Mouse (Mus musculus): ENCODE measurements at regions not wholly inside any gene's neighbourhood (a gene's known extent, or its start where the extent isn't known, plus 50 kb on each side); places are given as distances from the start of the nearest gene placed in this dataset.

DNA sequence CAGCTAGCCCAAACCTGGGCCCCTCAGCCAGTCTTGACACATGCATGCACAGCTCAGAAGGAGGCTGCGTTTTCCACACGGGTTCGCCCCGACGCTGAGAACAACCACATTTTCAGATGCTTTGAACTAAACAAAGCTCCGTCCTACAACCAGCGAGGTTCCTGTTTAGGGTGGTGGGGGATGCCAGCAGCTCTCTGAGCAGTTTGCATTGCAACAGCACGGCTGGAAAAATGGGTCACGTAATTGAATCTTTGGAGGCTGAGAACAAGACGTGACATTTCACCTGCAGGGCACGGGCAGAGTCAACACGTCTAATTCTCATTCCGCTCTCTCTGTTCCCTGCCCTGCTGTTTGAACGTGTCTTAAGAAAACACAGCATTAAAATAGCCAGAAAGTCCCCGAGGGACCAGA lies 119.2 kb downstream of the Syk start:
- DNase-seq (ENCODE audit: low spot score) = no peak

DNA sequence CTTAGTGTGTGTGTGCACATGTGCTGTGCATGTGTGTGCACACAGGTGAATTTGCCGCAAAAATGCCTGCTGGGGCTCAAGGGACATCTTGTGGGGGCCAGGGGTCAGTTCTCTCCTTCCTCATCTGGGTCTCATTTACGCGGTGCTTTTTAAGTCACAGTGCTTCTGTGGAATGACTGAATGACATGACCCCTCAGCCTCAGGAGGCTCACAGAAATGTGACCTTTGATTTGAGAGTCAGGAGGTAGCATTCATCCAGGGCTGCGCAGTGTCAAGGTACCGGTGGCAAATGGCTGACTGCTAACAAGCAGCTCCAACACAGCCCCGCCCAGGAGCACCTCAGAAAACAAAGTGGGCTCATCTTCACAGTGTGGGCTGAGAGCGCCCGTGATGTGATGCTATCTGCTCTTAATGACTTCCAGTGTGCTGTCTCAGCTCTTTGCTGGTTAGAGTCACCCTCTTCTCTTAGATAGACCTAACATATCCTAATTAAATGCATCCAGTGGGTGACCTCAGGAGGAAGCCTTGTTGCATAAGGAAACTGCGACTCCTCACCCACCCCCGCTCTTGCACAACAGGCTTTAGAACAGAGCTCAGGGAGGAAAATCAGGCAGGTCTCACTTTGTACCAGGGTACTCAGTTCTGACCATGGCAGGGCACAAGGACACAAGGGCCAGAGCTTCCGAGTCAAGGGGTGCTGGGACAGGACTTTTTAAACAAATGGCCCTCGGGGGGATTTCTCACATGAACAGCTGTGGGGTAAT lies 120.6 kb downstream of the Syk start:
- DNase-seq (ENCODE audit: low spot score) = no peak

DNA sequence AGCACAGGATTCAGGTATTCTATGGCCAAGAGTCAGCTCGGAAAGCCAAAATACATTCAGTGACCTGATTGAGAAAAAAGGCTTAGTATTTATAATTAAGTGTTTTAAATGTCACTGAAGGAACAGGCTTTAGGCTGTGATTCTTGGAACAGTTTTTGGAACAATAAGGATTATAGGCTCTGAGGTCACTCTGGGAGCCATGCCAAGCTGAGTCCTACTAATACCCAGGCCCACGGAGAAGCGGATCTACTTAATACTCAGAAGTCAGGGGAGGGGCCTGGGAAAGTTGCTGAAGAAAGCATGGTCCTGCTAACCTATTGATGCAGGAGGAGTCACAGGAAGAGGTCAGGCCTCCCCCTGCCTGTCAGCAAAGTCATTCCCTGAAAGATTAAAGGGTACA lies 121.7 kb downstream of the Syk start:
- no peak for DNase-seq (ENCODE audit: low spot score)

DNA sequence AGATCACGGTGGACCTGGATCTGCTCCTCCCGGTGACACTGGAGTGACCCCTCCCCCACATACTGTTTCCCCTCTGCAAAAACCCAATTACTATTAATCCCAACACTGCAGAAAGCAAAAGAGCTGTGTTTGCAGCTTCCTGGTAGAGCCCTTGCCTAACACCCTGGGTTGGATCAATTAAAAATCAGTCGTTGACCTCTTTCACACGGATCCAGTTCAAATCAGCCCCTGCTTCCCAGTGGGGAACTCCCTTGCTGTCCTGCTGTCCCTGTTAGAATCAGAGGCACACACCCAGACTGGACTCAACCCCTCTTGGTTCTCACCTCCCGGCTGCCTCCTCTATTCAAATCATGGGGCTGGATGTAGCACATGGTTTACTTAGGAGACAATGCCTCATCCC lies 126.6 kb downstream of the Syk start:
- no peak for DNase-seq (ENCODE audit: low spot score)

DNA sequence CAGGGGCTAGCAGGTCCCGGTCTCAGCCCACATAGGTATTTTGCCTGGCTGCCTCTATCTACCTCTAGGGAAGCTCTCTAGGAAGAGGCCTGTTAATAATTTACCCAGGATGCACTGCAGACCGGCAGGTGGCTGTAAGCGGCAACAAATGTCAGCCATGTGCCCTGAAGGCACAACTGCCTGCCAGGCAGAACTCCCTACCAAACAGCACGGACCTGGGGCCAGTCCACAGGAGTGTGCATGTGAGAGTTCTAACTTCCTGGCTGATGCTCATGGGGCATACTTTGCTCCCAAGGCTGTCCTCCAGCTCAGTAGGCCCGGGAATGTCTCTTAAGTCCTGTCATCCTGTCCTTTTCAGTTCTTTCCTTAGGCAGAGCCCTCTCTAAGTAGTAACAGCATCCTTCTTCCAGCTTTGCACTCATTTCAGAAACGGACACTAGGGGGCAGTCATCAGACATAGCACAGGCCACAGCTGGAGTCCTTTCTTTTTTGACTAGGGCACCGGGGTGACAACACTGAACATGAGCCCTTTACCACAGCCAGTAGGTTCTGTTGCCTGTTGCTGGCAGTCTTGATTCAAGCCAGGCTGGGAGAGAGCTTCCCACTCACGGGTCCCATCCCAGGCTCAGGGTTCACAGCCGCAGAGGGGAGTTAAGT lies 128.9 kb downstream of the Syk start:
- peak; percentile 80 for DNase-seq (ENCODE audit: low spot score)

DNA sequence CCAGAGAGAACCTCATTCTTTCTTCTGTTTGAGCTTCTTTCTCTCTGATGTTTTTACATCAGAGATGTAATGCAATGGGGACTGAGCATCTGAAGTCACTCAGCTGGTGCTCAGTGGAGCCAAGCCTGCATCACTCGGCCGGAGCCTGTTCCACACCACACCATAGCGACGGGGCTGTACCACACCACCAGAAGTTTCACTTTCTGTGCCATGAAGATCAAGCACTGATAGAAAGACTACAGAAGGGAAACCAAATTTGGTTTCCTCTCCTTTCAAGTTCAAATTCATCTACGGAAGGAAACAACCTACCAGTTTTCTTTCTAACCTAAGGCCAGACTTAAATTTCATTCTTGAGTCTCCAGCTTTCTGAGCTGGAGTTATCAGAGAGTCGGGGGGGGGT lies 138.5 kb downstream of the Syk start:
- no peak for DNase-seq (ENCODE audit: low spot score)

DNA sequence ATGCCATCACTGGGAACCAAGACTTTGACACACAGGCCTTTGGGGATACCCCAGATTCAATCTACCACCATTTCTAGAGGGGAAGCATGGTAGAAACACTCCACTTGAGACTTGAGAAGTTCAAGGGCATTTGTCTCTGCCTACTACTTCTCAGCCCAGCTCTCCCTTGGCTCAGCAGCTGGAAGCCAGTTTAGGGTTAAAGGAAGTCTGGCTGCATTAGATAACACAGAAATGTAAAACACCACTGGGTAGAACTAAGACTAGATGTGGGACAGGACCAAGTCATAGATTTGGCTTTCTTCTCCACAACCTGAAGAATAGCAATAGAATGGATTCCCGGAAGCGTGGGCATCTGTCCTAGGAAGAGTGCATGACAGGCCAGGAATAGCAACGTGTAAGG lies 139.7 kb downstream of the Syk start:
- DNase-seq (ENCODE audit: low spot score) = no peak

DNA sequence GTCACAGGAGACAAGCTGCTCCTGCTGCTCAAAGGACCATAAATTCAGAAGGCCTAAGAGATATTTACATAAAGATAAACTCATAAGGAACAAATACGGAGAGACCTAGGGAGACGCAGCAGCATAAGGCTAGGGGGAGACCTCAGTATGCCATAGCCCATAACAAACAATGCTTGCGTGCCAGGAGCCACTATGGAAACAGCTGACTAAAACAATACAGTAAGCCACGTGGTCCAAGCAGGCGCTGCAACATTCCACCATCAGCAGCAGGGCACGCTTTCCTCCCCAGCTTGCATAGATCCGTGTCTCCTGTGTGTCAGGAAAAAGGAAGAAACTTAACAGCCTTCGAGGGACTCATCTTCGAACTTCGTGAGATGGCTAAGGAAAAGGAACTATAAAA lies 143.1 kb downstream of the Syk start:
- DNase-seq (ENCODE audit: low spot score) = peak; percentile 39

DNA sequence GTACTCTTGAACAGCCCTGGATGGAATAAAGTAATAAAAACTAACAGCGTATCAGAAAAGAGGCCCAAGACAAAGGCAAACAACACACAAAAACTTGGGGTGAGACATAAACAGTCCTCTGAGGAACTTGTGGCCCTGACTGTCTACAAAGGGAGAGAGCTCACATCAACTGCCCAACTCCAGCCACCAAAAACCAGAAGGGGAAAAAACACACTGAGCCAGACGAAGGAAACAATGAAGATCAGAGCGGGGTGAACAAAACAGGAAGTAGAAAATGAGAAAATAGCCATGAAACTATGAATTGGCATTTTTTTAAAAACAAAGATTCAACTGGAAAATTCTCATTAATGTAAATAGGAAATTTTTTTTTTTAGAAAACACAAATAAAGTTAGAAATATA lies 143.6 kb downstream of the Syk start:
- DNase-seq (ENCODE audit: low spot score) = no peak

DNA sequence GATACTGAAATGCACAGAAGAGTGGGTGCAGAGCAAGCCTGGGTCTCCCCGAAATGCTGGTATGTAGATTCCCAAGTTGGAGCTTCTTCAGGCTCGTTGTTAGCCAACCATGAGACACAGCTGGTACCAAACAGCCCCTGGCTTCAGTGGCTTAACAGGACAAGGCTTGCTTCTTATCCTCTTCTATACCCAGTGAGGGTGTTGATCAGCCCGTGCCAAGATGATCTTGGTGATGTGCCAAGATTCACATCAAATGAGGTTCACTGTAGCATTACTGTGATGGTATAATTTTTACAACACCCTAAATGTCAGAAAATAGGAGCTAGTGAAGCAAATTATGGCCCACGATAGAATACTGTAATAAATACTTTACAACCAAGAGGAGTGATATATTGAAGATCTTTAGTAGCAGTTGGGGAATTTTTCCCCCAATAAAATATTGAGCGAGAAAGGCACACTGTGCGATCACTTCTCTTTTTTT lies 152.5 kb downstream of the Syk start:
- DNase-seq (ENCODE audit: low spot score) = no peak

DNA sequence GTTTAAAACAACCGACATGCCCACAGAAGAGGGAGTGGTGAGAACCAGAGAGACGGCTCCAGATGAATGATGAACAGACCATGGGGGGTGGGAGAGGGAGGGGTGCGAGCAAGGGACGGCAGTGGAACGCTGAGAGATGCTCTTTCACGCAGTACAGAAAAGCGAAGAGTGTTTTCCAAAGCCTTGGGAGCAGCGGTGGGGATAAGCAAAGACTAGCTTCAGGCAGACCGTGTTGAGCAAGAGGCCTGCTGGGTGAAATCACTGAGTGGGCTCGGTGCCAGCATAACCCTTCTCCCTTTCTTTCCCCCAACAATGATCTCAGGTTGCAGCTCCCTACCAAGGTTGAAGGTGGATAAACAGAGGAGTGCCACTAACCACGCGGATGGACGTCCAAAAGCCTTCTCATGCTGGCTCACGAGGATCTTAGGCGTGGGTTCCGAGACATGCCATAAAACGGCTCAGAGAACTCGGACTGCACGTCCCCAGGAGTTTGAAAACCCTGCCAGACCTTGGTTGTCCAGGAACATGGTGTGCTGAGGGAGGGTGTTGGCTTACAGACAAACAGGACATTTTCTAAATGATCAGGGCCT lies 153.1 kb downstream of the Syk start:
- DNase-seq (ENCODE audit: low spot score) = peak; percentile 47

DNA sequence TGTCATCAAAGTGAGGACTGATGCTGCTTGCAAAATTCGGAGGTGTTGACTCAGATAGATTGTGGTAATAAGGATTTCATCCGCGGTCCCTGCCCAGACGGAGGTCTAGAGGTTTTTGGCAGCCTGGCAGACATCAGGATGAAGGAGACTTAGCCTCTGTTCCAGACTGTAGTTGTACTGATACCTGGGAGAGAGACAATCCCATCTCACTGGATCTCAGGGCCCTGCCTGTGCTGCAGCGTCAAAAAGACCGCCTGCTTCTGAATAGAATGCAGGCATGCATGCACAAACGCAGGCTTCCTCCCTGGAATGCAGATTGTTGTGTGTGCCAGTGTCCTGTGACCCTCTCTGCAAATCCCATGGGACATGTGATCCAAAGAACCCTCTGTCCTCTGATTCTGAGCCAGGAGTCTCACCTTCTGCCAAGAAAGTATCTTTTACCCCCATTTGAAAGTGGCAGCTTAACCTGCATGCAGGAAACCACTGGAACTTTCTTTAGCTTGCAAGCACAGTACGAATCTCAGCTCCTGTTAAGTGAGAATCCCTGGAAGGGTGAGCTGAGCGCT lies 155.2 kb downstream of the Syk start:
- no peak for DNase-seq (ENCODE audit: low spot score)

DNA sequence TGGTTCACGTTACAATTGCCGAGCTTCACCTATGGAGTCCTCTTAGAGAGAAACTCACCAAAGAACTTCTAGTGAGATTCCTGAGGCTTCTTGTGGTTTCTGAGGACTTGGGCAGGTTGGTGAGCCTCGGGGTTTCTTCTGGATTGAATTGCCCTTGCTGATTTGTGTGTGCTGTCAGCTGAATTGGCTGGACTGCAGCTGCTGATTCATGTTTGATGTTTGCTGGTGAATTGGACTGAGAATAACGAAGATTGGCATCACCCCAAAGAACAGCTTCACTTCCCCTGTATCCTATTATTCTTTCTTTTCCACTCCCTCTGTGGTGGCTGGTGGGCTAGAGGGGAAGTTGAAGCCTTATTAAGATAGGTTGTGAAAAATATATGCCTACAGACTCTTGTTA lies 158.4 kb downstream of the Syk start:
- no peak for DNase-seq (ENCODE audit: low spot score)

DNA sequence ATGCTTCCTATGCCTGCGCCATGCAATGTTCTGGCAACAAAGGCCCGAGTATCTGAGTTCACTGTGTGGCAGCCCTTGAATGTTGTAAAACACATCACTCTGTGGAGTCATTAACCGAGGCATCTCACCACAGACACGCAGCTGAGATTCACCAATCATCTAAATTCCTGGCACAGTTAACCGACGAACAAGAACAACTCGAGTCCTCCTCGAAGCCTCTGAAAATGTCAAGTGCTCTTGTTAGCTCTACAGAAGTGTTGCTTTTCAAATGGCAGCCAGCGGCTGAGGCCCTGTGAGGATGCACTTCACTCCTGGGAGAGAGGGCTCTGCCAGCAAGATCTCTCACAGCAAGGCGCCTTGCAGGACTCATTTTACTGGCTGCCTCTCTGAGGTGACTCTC lies 173.0 kb downstream of the Syk start:
- no peak for DNase-seq (ENCODE audit: low spot score)

DNA sequence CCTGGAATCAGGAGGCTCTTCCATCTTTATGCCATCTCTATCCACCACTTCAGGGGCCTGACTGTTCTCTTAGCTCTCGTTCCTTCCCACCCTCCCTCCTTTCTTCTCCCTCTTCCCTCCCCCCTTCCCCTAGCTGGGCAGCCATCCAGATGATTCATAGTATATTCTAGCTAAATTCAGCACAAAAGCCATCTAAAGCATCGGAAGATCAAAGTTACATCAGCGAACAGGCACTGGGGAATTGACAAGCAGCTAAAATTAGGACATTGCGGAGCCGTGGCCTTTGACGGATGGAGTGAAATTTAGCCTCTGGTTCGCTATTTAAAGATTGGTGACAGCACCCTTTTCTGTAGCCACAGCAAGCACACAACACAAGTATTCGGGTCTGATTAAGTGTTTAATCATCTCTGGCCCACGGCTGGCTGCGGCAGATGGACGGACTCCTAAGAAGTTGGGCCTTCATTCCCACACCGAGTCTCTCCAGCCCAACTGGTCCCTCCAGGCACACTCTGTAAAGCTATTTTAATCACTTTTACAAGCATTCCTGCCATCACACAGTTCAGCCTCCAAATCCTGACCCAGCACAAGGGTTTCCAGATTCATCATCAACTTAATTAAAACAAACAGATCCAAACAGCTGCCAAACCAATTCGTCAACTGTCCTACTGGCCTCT lies 163.8 kb downstream of the Auh start:
- DNase-seq (ENCODE audit: low spot score) = peak; percentile 46

DNA sequence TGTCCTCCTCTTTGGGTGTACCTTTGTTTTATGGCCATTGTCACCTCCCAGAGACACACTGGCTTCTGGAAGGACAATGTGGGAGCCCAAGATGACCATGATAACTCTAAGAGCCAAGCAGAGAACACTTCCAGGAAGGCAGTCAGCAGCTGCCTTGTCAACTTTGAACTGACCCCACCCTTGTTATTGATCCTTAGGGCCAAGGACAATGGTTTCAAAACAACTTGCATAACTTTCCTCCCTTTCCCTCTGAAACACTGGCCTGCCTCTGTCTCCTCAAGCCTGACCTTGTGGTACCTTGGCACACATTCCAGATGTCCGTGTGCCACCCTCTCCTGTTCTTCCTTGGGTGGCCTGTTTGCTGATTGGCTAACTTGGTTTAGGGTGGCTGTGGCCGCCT lies 163.2 kb downstream of the Auh start:
- DNase-seq (ENCODE audit: low spot score) = no peak

DNA sequence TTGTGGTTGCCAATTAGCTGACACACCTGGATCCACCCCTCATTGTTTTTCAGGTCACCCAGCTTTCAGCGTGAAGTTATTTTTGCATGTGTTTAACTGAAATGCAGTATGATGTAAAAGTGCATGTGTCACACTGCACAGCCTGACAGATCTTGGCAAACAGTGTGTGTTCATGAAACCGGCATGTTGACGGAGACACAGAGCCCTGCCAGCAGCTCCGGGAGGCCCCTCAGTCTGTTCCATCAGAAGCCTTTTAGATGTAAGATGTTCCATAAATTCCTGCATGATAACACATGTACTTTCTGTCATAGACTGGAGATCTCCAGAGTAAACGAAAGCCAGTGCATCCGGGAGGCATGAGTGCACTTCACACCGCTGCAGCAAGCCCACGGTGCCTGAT lies 159.5 kb downstream of the Auh start:
- no peak for DNase-seq (ENCODE audit: low spot score)

DNA sequence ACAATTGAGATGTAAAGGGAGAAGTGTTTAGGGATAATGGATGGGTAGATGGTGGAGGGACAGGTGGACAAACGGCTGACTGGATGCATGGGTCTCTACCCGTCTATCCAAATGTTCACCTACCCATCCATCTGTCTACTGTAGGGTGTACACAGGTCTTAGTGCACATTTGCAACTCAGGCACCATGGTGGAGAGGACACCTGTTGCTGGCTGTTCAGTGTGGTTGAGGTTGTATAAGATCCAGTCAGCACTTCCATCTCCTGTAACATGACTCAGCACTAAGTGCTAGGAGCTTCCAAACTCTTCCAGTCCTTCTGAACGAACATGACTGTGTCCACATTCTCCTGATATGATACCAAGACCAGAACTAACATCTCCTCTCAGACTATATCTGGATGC lies 158.0 kb downstream of the Auh start:
- no peak for DNase-seq (ENCODE audit: low spot score)

DNA sequence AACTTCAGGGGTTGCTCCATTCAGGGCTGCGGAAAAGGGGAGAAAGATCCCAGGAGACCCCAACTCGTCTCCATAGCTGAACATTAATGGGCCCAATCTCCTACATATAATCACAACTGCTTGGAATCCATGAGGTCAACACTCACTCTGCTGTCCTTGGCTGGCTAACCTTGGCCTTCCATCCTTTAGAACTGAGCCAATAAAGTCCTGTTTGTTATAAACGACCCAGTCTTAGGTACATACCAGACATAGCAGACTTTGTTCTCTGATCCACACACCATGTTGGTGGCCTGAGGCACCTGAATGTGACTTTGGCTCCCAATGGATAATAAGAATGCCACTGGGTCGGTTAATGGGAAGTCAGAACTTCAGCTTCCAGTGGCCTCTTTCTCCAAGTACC lies 157.4 kb downstream of the Auh start:
- no peak for DNase-seq (ENCODE audit: low spot score)

DNA sequence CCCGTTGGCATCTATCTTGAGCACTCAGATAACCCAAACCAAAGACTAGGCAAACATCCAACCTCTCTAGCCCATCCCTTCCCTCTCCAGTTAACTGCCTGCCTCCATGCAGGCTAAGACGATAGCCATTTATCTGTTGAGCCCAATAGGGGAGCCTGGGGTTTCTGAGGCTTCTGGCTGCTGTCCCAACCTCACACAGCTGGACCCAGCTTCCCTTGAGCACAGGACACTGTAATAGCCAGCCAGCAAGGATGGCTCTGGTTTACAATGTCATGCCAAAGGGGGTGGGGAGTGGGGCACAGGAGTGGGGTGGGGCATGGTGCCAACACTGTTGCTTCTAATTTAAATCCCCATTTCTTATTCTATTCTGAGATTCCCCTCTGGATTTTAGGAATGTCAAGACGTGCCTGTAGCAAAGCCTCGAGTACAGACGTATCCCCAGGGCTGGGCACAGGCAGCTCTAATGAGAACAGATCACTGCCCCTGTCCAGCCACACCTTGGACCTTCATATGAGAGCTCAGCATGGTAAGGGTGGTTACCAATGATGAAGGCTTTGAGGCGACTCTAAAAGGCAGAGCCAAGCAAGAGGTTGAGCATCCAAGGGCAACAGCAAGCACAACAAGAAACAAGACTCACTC lies 152.0 kb downstream of the Auh start:
- no peak for DNase-seq (ENCODE audit: low spot score)

DNA sequence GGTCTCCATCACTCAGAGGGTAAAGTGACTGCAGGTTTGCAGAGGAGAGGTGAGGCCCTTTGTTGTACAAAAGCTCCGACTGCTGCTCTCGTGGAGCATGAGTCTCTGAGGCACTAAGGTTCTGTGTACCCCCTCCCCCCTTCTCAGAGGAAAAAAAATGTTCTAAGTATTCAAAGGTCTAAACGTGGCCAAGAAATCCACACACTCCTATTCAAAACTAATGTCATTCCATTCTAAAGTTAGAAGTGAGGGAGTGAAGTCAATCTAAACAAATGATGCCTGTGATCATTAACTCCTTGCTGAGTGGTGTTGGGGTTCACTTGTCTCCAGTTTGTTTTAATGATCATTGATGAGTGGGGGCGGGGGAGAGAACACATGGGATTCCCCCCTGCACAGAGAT lies 150.6 kb downstream of the Auh start:
- no peak for DNase-seq (ENCODE audit: low spot score)

Data from urinary bladder, postnatal 25 days (tissue).